Mouse (Mus musculus) intestine, embryonic 16.5 days (tissue): ENCODE measurements around the gene Iqgap3. TPM values are rescaled to one million over a fixed set of nuclear protein-coding genes. Genes with fewer than 3 reads are reported as not detected.

Experiments
- ATAC-seq: fragments of 200-750 bp; cut with Nextera tagmentation; 2 replicates; pipeline ENCODE4 v1.8.0; 2017; ENCODE audit warnings: moderate TSS enrichment, moderate library complexity
- H3K27ac ChIP-seq: fragments of 300-500 bp; sonication (generic); 2 replicates; pipeline ENCODE4 v1.5.1; 2014; ENCODE audit warnings: mild to moderate bottlenecking, low read length
- H3K27me3 ChIP-seq: fragments of 300-500 bp; sonication (generic); replicated peaks from 2 replicates; pipeline ENCODE4 v1.6.1; 2014; ENCODE audit warnings: low read length, control low read depth, mixed read lengths; ENCODE audit not compliant: control insufficient read depth, insufficient read depth
- H3K36me3 ChIP-seq: fragments of 300-500 bp; sonication (generic); 2 replicates; pipeline ENCODE4 v1.6.1; 2014; ENCODE audit warnings: low read length, control low read depth; ENCODE audit not compliant: control insufficient read depth, insufficient read depth
- H3K4me1 ChIP-seq: fragments of 300-500 bp; sonication (generic); 2 replicates; pipeline ENCODE4 v1.6.1; 2014; ENCODE audit warnings: low read length, control low read depth, mixed read lengths; ENCODE audit not compliant: control insufficient read depth, insufficient read depth
- H3K4me2 ChIP-seq: fragments of 300-500 bp; sonication (generic); 2 replicates; pipeline ENCODE4 v1.6.1; 2014; ENCODE audit warnings: low read depth, low read length, control low read depth
- H3K4me3 ChIP-seq: fragments of 300-500 bp; sonication (generic); 2 replicates; pipeline ENCODE4 v1.5.1; 2014; ENCODE audit warnings: mild to moderate bottlenecking, low read length
- H3K9ac ChIP-seq: fragments of 300-500 bp; sonication (generic); 2 replicates; pipeline ENCODE4 v1.6.1; 2014; ENCODE audit warnings: low read depth, low read length
- H3K9me3 ChIP-seq: fragments of 300-500 bp; sonication (generic); 2 replicates; pipeline ENCODE4 v1.6.1; 2016; ENCODE audit warnings: low read length, control low read depth; ENCODE audit not compliant: control insufficient read depth
- WGBS: fragments of 180-500 bp; shearing (Covaris S2); extraction: QIAGEN DNeasy Blood & Tissue Kit; methylation state at CpG from one replicate; pipeline ENCODE4 v1.1.7; 2014; 5-methylcytosine and 5-hydroxymethylcytosine counted together
- polyA plus RNA-seq: library from polyadenylated mRNA; unstranded; fragments of >200 nt; fragmentation: Nextera tagmentation; extraction: Ambion mirVana; gene quantifications from 2 replicates; pipeline ENCODE4 v1.2.1, GENCODE M21; 2015

Iqgap3 gene
- polyA plus RNA-seq, 1 experiment from 2014 or later = 14.5 TPM

DNA sequence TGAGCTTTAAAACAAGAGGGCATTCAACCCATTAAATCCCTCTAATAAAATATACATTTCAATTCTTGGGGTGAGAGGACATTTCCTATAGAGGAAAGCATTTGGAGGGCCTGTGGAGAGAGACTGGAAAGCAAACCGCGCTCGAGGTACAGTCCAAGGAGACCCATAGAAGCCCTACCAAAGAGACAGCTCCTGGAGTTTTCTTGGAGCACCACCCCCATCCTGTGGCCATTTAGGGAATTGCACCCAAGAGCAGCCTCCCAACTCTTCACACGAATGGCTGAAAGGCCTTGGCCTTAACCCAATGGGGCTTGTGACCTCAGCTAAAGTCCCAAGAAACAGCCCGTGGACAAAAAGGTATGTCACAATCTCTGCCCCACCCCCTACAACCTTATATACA, 10.0 kb upstream of the Iqgap3 start:
- Histone ChIP-seq H3K4me3 (no peak overlapping the region), H3K4me2 (no peak overlapping the region), H3K36me3 (no peaks in the 10 kb centered on the region), H3K9ac (peak overlapping the region; percentile 10; the same call in 1 of the 2 replicates), H3K27ac (no peak overlapping the region), H3K9me3 (no peaks in the 10 kb centered on the region), H3K27me3 (no peaks in the 10 kb centered on the region), H3K4me1 (no peaks in the 10 kb centered on the region)
- 2% methylated on average over 5 of the region's 5 CpGs for WGBS
- ATAC-seq = peak; percentile 62; the same call in 1 of the 2 replicates

DNA sequence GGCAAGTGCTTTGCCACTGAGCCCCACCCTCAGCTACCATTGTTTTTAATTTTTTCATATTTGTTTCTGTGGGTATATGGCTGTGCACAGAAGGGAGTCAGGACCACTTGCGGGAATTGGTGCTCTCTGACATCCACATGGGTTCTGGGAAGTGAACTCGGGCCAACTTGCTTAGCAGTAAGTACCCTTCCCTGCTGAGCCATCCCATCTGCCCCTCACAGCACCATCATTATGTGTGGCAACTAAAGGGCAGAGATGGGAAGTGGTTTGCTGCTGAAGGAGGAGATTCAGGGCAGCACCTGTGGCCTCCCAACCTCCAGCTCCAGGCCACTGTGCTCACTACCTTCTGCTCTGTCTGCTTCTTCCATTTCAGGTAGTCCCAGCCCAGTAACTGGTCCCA, 8.1 kb upstream of the Iqgap3 start:
- no peak overlapping the region for H3K27ac ChIP-seq
- no peaks in the 10 kb centered on the region for H3K27me3 ChIP-seq
- H3K9me3 ChIP-seq = no peaks in the 10 kb centered on the region
- no peak overlapping the region for H3K4me2 ChIP-seq
- ATAC-seq = no peak
- H3K4me1 ChIP-seq = no peaks in the 10 kb centered on the region
- WGBS = 54% methylated on average over 2 of the region's 2 CpGs
- no peak overlapping the region for H3K9ac ChIP-seq
- no peak overlapping the region for H3K4me3 ChIP-seq
- no peaks in the 10 kb centered on the region for H3K36me3 ChIP-seq

- H3K9me3 ChIP-seq = no peaks in the 10 kb centered on the region
- ATAC-seq = no peak
Measured at GRCm38 (mm10) chr3:88074351-88074750, 7.4 kb upstream of the Iqgap3 start.

GRCm38 (mm10) chr3:88074766-88075165, 7.0 kb upstream of the Iqgap3 start:
- 66% methylated on average over 8 of the region's 8 CpGs for WGBS
- H3K27ac ChIP-seq = no peak overlapping the region
- H3K4me2 ChIP-seq = no peak overlapping the region
- no peaks in the 10 kb centered on the region for H3K27me3 ChIP-seq
- no peak overlapping the region for H3K4me3 ChIP-seq
- no peak for ATAC-seq
- no peaks in the 10 kb centered on the region for H3K36me3 ChIP-seq
- no peaks in the 10 kb centered on the region for H3K4me1 ChIP-seq
- no peaks in the 10 kb centered on the region for H3K9me3 ChIP-seq
- H3K9ac ChIP-seq = 0 out of 2 replicates have a peak overlapping the region, but pooled peaks have one; percentile 12

More at GRCm38 (mm10) chr3:88074351-88074750, 7.4 kb upstream of the Iqgap3 start:
- no peak overlapping the region for H3K4me2 ChIP-seq
- H3K4me3 ChIP-seq = no peak overlapping the region
- H3K4me1 ChIP-seq = no peaks in the 10 kb centered on the region
- no peak overlapping the region for H3K27ac ChIP-seq
- H3K36me3 ChIP-seq = no peaks in the 10 kb centered on the region
- H3K27me3 ChIP-seq = no peaks in the 10 kb centered on the region
- 67% methylated on average over 2 of the region's 2 CpGs for WGBS
- no peak overlapping the region for H3K9ac ChIP-seq

GRCm38 (mm10) chr3:88077441-88077840, 4.3 kb upstream of the Iqgap3 start:
- no peak overlapping the region for H3K4me3 ChIP-seq
- no peak overlapping the region for H3K27ac ChIP-seq
- H3K4me2 ChIP-seq = no peak overlapping the region
- H3K4me1 ChIP-seq = peaks cover 5% of the 10 kb centered on the region; the same call in 1 of the 2 replicates
- no peaks in the 10 kb centered on the region for H3K27me3 ChIP-seq
- no peak for ATAC-seq
- H3K36me3 ChIP-seq = no peaks in the 10 kb centered on the region
- H3K9ac ChIP-seq = no peak overlapping the region
- H3K9me3 ChIP-seq = no peaks in the 10 kb centered on the region
- WGBS = 44% methylated on average over 8 of the region's 8 CpGs

- WGBS = 67% methylated on average over 4 of the region's 4 CpGs
- no peaks in the 10 kb centered on the region for H3K27me3 ChIP-seq
- no peaks in the 10 kb centered on the region for H3K36me3 ChIP-seq
- H3K4me1 ChIP-seq = peaks cover 9% of the 10 kb centered on the region
- H3K4me2 ChIP-seq = no peak within 1 kb of the TSS
- no peak within 1 kb of the TSS for H3K27ac ChIP-seq
- H3K9ac ChIP-seq = no peak within 1 kb of the TSS
- ATAC-seq = no peak
- no peaks in the 10 kb centered on the region for H3K9me3 ChIP-seq
- no peak within 1 kb of the TSS for H3K4me3 ChIP-seq
Measured at GRCm38 (mm10) chr3:88078204-88078603, 3.6 kb upstream of the Iqgap3 start, which contains the start of gene Ttc24. TSS of gene Ttc24 (minus strand) at chr3:88078304.

GRCm38 (mm10) chr3:88082224-88082618, 450 bp downstream of the Iqgap3 start:
- H3K27ac ChIP-seq = no peak overlapping the region
- H3K4me3 ChIP-seq = peak overlapping the region; percentile 68
- WGBS = 1% methylated on average over 13 of the region's 13 CpGs
- peaks cover 9% of the 10 kb centered on the region for H3K4me1 ChIP-seq
- peak; percentile 36 for ATAC-seq
- peak overlapping the region; percentile 65 for H3K9ac ChIP-seq
- no peaks in the 10 kb centered on the region; the same call in 1 of the 2 replicates for H3K36me3 ChIP-seq
- peak overlapping the region; percentile 70 for H3K4me2 ChIP-seq
- H3K27me3 ChIP-seq = no peaks in the 10 kb centered on the region
- no peaks in the 10 kb centered on the region for H3K9me3 ChIP-seq

DNA sequence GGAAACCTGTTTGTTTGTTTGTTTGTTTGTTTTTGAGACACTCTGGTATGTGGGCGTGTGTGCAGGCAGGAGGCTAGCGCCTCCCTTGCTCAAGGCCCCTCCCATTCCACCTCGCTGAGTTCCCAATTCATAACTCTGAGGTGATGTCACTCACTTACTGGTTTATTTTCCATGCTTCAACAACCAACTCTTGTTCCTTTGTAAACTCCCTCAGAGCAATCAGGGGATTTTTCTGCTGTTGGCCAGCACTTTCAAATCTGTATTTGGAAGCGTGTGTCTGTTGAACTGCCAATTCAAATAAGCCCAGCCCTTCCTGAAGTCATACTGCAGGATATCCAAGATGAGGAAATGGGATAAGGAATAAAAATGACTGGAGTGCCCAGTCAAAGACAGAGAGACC, 892 bp downstream of the Iqgap3 start:
- ATAC-seq = peak; percentile 60

DNA sequence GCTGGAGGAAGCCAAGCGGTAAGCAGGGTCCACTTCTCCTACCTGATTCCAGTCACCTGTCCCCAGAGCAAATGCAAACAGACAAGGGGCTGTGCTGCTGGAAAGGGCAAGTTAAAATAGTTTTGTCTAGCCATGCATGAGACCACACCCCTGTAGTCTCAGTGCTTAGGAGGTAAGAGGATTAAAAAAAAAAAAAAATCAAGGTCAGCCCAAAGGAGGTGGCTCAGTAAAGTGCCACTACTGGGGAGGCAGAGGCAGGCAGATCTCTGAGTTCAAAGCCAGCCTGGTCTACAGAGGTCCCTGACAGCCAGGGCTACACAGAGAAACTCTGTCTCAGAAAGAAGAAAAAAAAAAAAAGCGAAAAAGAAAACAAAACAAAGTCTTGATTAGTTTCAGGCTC, 2.2 kb downstream of the Iqgap3 start:
- H3K9ac ChIP-seq = no peak overlapping the region
- H3K4me1 ChIP-seq = peaks cover 9% of the 10 kb centered on the region
- H3K27ac ChIP-seq = no peak overlapping the region
- no peak overlapping the region for H3K4me3 ChIP-seq
- H3K9me3 ChIP-seq = no peaks in the 10 kb centered on the region
- no peak overlapping the region for H3K4me2 ChIP-seq
- peaks cover 4% of the 10 kb centered on the region; the same call in 1 of the 2 replicates for H3K36me3 ChIP-seq
- no peaks in the 10 kb centered on the region for H3K27me3 ChIP-seq
- 91% methylated on average over 2 of the region's 2 CpGs for WGBS
- no peak for ATAC-seq

More for the DNA sequence above, 892 bp downstream of the Iqgap3 start:
- Histone ChIP-seq H3K9ac (peak overlapping the region; percentile 65), H3K27ac (peak overlapping the region; percentile 13; the same call in 1 of the 2 replicates), H3K4me3 (peak overlapping the region; percentile 68), H3K9me3 (no peaks in the 10 kb centered on the region), H3K27me3 (no peaks in the 10 kb centered on the region), H3K4me2 (peak overlapping the region; percentile 70), H3K36me3 (no peaks in the 10 kb centered on the region; the same call in 1 of the 2 replicates), H3K4me1 (peaks cover 9% of the 10 kb centered on the region)
- 5% methylated on average over 4 of the region's 4 CpGs for WGBS

DNA sequence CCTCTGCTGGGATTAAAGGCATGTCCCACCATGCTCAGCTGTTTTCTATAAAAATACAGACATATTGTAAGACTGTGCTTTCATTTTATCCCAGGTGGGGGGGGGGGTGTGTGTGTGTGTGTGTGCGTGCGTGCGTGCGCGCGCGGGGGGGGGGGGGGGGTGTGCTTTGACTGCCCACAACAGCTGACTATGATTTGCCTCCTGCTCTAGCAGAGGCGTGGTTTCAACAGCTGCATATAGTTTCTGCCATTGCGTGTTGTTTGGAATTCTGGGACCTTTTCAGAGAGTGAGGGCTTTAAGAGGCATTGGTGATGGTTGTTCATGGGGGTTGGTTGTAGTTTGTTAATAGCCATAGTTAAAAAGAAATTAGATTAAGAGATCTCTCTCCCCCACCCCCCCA, 3.7 kb downstream of the Iqgap3 start:
- Histone ChIP-seq H3K4me2 (no peak overlapping the region), H3K27ac (no peak overlapping the region), H3K4me3 (no peak overlapping the region), H3K36me3 (peaks cover 11% of the 10 kb centered on the region), H3K4me1 (peaks cover 9% of the 10 kb centered on the region), H3K27me3 (no peaks in the 10 kb centered on the region), H3K9me3 (no peaks in the 10 kb centered on the region), H3K9ac (no peak overlapping the region)
- ATAC-seq = no peak
- over 99% methylated on average over 6 of the region's 9 CpGs for WGBS
